Mouse (Mus musculus) small intestine, adult 2 months (tissue): ENCODE results near the gene Gm11042.

Experiments
- CTCF ChIP-seq: fragments of 200-500 bp; IDR thresholded peaks from 2 replicates; pipeline ENCODE4 v1.5.1; 2012; ENCODE audit warnings: low read depth, mild to moderate bottlenecking, control low read depth, inconsistent platforms, low read length, moderate library complexity, mixed read lengths; ENCODE audit not compliant: insufficient replicate concordance, insufficient read length; ENCODE audit errors: extremely low read depth
- POLR2A ChIP-seq: fragments of 200-500 bp; IDR thresholded peaks from 2 replicates; pipeline ENCODE4 v1.6.1; 2012; ENCODE audit warnings: low read depth, mild to moderate bottlenecking, control low read depth, inconsistent platforms, low read length, moderate library complexity

- no peak for TF ChIP-seq CTCF
- no peak for TF ChIP-seq POLR2A
Observed at GRCm38 (mm10) chr12:74315221-74315620, 973 bp downstream of the Gm11042 start.
